Mouse (Mus musculus): Measurements from ENCODE around the gene Gpr1.

DNA sequence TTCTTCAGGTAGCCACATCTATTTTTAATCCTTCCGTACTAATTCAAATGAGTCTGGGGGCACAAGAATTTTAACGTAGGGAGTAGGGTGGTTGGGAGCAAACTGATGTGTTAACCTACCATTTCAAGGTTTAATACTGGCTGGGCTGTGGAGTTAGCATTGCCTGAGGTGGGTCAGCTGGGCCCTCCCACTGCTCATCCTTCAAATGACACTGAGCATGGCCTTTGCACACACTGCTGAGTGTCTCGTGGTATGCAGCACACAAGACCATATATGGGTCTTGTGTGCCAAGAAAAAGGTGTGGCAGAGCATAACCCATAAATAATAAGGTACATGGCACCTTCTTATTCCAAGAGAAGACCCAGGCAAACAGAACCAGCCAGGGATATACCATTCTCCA, 6.7 kb downstream of the Gpr1 start:
- no peak for TF ChIP-seq CTCF (conservative IDR thresholded peaks at IDR 0.05; ENCODE audit: low read length)
- TF ChIP-seq POU5F1 (IDR thresholded peaks at IDR 0.05; ENCODE audit: borderline replicate concordance, low read length): no peak
- no peak for TF ChIP-seq NANOG (IDR thresholded peaks at IDR 0.05; ENCODE audit: borderline replicate concordance, low read length)

Measured in E14TG2a.4 (cell line).